Mouse (Mus musculus): ENCODE results near the gene Slc34a3. TPM values are rescaled to one million over a fixed set of nuclear protein-coding genes. Genes with fewer than 3 reads are reported as not detected.
A peak's percentile ranks its signal among the peaks of the same experiment; 100 is the strongest.
"Not testable (repeated sequence)": the region's sequence is repeated elsewhere in the genome, so short reads cannot be mapped to it uniquely, and the experiment has no call there.

Slc34a3 gene
- polyA plus RNA-seq, 1 experiment from 2014 or later: 34.0 TPM

GRCm38 (mm10) chr2:25263623-25264285 is 29.6 kb upstream of the Slc34a3 start:
- WGBS: 21% methylated on average over 12 of the region's 12 CpGs
- peak overlapping the region; percentile 78 for H3K9ac ChIP-seq (ENCODE audit: low read depth, low read length)
- peaks cover 8% of the 10 kb centered on the region for H3K36me3 ChIP-seq (ENCODE audit: control insufficient read depth, insufficient read depth)
- H3K27me3 ChIP-seq (replicated peaks; ENCODE audit: control insufficient read depth, insufficient read depth, low read length): no peaks in the 10 kb centered on the region
- no peaks in the 10 kb centered on the region for H3K4me1 ChIP-seq (replicated peaks; ENCODE audit: control insufficient read depth, insufficient read depth, low read length)
- no peak for ATAC-seq
- H3K4me3 ChIP-seq (ENCODE audit: low read depth, low read length): peak overlapping the region; percentile 92
- TF ChIP-seq CTCF (IDR thresholded peaks at IDR 0.05; ENCODE audit: low read depth): no peak
- H3K27ac ChIP-seq (ENCODE audit: low read depth, low read length): peak overlapping the region; percentile 93
- H3K9me3 ChIP-seq (ENCODE audit: control insufficient read depth): no peaks in the 10 kb centered on the region
- peak overlapping the region; percentile 94 for H3K4me2 ChIP-seq (replicated peaks; ENCODE audit: low read depth)

DNA sequence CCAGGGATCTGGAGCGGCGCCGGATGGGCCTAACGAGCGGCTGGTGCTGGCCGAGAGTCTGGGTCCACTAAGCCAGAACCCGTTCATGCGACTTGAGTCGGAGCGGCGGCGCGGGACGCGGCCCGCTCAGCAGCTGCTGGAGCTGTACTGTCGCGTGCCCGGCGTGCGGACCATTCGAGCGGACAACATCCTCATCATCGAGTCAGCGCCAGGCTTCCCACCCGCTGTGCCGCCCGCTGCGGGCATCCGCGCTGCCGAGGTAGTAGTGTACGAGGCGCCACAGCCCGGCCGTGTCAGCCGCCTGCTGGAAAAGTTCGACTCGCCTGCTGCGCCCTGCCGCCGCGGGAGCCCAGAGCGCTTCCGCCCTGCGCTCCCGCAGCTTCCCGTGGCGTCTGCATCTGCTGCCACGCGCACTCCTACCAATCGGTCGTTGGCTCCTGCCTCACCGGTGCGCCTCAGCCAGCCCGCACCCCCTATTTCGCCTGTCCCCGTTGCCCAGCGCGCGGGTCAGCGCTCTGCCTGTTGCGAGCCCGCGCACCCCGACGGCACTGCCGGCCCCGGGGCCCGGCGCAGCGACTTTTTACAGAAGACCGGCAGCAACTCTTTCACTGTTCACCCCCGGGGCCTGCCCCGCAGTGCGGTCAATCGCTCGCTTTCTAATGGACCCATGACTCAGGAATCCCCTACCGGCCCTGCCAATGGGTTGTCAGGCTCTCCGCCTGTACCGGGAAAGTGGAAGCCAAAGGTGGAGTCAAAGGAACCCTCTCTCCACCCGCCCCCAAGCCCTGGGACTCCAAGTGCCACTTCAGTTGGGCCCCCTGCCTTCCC is 28.8 kb upstream of the Slc34a3 start:
- Histone ChIP-seq H3K36me3 (ENCODE audit: control insufficient read depth, insufficient read depth) (peaks cover under 1% of the 10 kb centered on the region; the same call in 1 of the 2 replicates), H3K9ac (ENCODE audit: low read depth, low read length) (peak overlapping the region; percentile 78), H3K4me1 (replicated peaks; ENCODE audit: control insufficient read depth, insufficient read depth, low read length) (no peaks in the 10 kb centered on the region), H3K27me3 (replicated peaks; ENCODE audit: control insufficient read depth, insufficient read depth, low read length) (no peaks in the 10 kb centered on the region), H3K4me2 (replicated peaks; ENCODE audit: low read depth) (peak overlapping the region; percentile 94), H3K27ac (ENCODE audit: low read depth, low read length) (peak overlapping the region; percentile 93), H3K4me3 (ENCODE audit: low read depth, low read length) (peak overlapping the region; percentile 92), H3K9me3 (ENCODE audit: control insufficient read depth) (no peaks in the 10 kb centered on the region)
- TF ChIP-seq CTCF (IDR thresholded peaks at IDR 0.05; ENCODE audit: low read depth): peak; percentile 20; the same call in 1 of the 2 replicates
- ATAC-seq: no peak
- WGBS: 0% methylated on average over 79 of the region's 82 CpGs

- Histone ChIP-seq H3K4me2 (replicated peaks; ENCODE audit: low read depth) (peak within 1 kb of the TSS; percentile 94), H3K36me3 (ENCODE audit: control insufficient read depth, insufficient read depth) (no peaks in the 10 kb centered on the region), H3K9me3 (ENCODE audit: control insufficient read depth) (no peaks in the 10 kb centered on the region), H3K4me1 (replicated peaks; ENCODE audit: control insufficient read depth, insufficient read depth, low read length) (no peaks in the 10 kb centered on the region), H3K4me3 (ENCODE audit: low read depth, low read length) (peak within 1 kb of the TSS; percentile 92), H3K9ac (ENCODE audit: low read depth, low read length) (peak within 1 kb of the TSS; percentile 78), H3K27me3 (replicated peaks; ENCODE audit: control insufficient read depth, insufficient read depth, low read length) (no peaks in the 10 kb centered on the region), H3K27ac (ENCODE audit: low read depth, low read length) (peak within 1 kb of the TSS; percentile 93)
- no peak for TF ChIP-seq CTCF (IDR thresholded peaks at IDR 0.05; ENCODE audit: low read depth)
- 0% methylated on average over 39 of the region's 39 CpGs for WGBS
- peak; percentile 80 for ATAC-seq
Measured at GRCm38 (mm10) chr2:25262291-25262767, 28.2 kb upstream of the Slc34a3 start, which contains the start of gene Tprn. Tprn (plus strand) TSS chr2:25262618.

- Histone ChIP-seq H3K27me3 (replicated peaks; ENCODE audit: control insufficient read depth, insufficient read depth, low read length) (no peaks in the 10 kb centered on the region), H3K4me2 (replicated peaks; ENCODE audit: low read depth) (peak overlapping the region; percentile 94), H3K9ac (ENCODE audit: low read depth, low read length) (0 out of 2 replicates have a peak overlapping the region, but pooled peaks have one; percentile 78), H3K4me1 (replicated peaks; ENCODE audit: control insufficient read depth, insufficient read depth, low read length) (no peaks in the 10 kb centered on the region), H3K27ac (ENCODE audit: low read depth, low read length) (peak overlapping the region; percentile 82), H3K36me3 (ENCODE audit: control insufficient read depth, insufficient read depth) (no peaks in the 10 kb centered on the region), H3K9me3 (ENCODE audit: control insufficient read depth) (no peaks in the 10 kb centered on the region), H3K4me3 (ENCODE audit: low read depth, low read length) (peak overlapping the region; percentile 92)
- no peak for TF ChIP-seq CTCF (IDR thresholded peaks at IDR 0.05; ENCODE audit: low read depth)
- ATAC-seq: no peak
- 34% methylated on average over 12 of the region's 12 CpGs for WGBS
Measured at GRCm38 (mm10) chr2:25261870-25262269, 27.7 kb upstream of the Slc34a3 start.

GRCm38 (mm10) chr2:25258887-25259286 is 24.7 kb upstream of the Slc34a3 start:
- 66% methylated on average over 2 of the region's 2 CpGs for WGBS
- Histone ChIP-seq H3K9me3 (ENCODE audit: control insufficient read depth) (no peaks in the 10 kb centered on the region), H3K36me3 (ENCODE audit: control insufficient read depth, insufficient read depth) (no peaks in the 10 kb centered on the region), H3K4me1 (replicated peaks; ENCODE audit: control insufficient read depth, insufficient read depth, low read length) (no peaks in the 10 kb centered on the region), H3K9ac (ENCODE audit: low read depth, low read length) (no peak overlapping the region), H3K27ac (ENCODE audit: low read depth, low read length) (no peak overlapping the region), H3K4me2 (replicated peaks; ENCODE audit: low read depth) (no peak overlapping the region), H3K27me3 (replicated peaks; ENCODE audit: control insufficient read depth, insufficient read depth, low read length) (no peaks in the 10 kb centered on the region), H3K4me3 (ENCODE audit: low read depth, low read length) (no peak overlapping the region)
- ATAC-seq: no peak
- peak; percentile 72 for TF ChIP-seq CTCF (IDR thresholded peaks at IDR 0.05; ENCODE audit: low read depth)

DNA sequence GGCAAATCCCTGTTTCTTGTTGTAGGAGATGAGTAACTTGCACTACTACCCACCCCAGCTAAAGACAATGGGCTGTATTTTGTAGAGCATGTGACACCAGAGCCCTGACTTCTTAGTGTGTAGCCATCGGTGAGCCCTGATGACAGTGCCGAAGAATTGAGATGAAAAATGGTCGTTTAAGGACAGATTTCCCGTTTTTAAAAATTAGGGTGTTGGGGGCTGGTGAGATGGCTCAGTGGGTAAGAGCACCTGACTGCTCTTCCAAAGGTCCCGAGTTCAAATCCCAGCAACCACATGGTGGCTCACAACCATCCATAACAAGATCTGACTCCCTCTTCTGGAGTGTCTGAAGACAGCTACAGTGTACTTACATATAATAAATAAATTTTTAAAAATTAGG is 23.1 kb upstream of the Slc34a3 start:
- not testable (repeated sequence) for H3K9me3 ChIP-seq (ENCODE audit: control insufficient read depth); H3K9ac ChIP-seq (ENCODE audit: low read depth, low read length); H3K27me3 ChIP-seq (replicated peaks; ENCODE audit: control insufficient read depth, insufficient read depth, low read length); H3K4me2 ChIP-seq (replicated peaks; ENCODE audit: low read depth); H3K4me3 ChIP-seq (ENCODE audit: low read depth, low read length); H3K27ac ChIP-seq (ENCODE audit: low read depth, low read length); H3K36me3 ChIP-seq (ENCODE audit: control insufficient read depth, insufficient read depth); ATAC-seq; H3K4me1 ChIP-seq (replicated peaks; ENCODE audit: control insufficient read depth, insufficient read depth, low read length)
- WGBS: 79% methylated on average over 5 of the region's 5 CpGs

All from intestine, postnatal 0 days (tissue).